Mouse (Mus musculus) bone marrow, adult 2 months (tissue): Measurements from ENCODE around the gene Rasgrp3.

Source experiments
- CTCF ChIP-seq: fragments of 200-500 bp; IDR thresholded peaks from 2 replicates; pipeline ENCODE4 v1.5.1; 2011; ENCODE audit warnings: low read length, control low read depth; ENCODE audit not compliant: control insufficient read depth, insufficient read depth
- POLR2A ChIP-seq: fragments of 200-500 bp; IDR thresholded peaks from 2 replicates; pipeline ENCODE4 v1.6.1; 2011; ENCODE audit warnings: low read depth, mild to moderate bottlenecking, control low read depth, low read length, borderline replicate concordance; ENCODE audit not compliant: control insufficient read depth

GRCm38 (mm10) chr17:75440619-75441018 lies 4.9 kb downstream of the Rasgrp3 start:
- TF ChIP-seq CTCF (no peak), POLR2A (no peak)
